Mouse (Mus musculus): Measurements from ENCODE around the gene Kcnj6.

DNA sequence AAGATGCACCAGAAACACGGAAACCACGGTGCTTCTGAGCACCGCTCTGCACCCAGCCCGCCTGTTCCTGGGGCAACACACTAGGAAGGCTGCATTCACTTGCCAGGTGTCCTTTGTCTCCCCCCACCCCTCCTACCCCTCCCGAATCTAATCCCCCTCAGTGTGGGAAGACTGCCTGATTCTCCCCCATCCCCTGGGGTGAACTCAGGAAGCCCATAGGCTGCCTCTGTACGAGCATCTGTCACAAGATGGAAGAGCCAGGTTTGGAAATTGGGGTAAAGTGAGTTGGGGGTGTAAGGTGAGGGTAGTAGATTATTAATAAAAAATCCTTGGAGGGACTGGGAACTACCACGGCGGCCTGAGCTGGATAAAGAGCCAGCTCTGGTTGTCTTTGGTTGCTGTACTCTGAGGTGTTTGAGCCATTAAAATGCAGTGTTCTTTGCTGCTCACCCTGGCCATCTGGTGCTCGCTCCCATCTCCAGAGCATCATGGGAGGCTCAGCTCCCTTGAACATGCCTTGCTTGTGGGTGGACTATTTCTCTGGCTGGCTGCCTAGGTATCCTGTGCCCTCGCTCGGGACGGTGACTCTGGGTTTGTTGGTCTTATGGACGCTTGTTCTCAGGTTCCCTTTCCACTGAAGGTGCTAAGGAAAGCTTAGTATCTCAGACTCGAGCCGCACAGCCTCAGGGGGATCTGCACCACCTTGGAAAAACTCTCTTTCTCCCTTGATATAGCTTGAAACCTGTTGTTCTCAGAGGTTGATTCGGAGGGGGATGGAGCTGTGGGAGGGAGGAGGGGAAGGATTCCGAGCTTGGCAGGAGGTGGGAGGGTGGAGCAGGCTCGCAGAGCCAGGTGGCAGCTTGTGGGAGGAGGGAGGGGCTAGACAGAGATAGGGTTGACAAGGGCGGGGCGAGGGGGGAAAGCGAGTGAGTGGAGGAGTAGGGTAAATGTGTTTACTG lies 65.9 kb downstream of the Kcnj6 start:
- TF ChIP-seq CTCF (IDR thresholded peaks at IDR 0.05; ENCODE audit: control insufficient read depth, insufficient read depth, low read length): no peak
- no peak for TF ChIP-seq POLR2A (IDR thresholded peaks at IDR 0.05; ENCODE audit: borderline replicate concordance, control insufficient read depth, low read depth, low read length)
